Mouse (Mus musculus) lung, embryonic 14.5 days (tissue): Measurements from ENCODE around the gene Cox4i1. TPM values are rescaled to one million over a fixed set of nuclear protein-coding genes. Genes with fewer than 3 reads are reported as not detected.
A peak's percentile ranks its signal among the peaks of the same experiment; 100 is the strongest.

Experiments used
- ATAC-seq: fragments of 200-750 bp; cut with Nextera tagmentation; 2 replicates; pipeline ENCODE4 v1.8.0; 2017; ENCODE audit warnings: mild to moderate bottlenecking, moderate TSS enrichment, moderate library complexity; ENCODE audit not compliant: insufficient read depth
- DNase-seq: peaks from one replicate; pipeline ENCODE4 v3.0.0-alpha.2; 2015
- H3K27ac ChIP-seq: fragments of 300-500 bp; sonication (generic); 2 replicates; pipeline ENCODE4 v1.5.1; 2014; ENCODE audit warnings: low read depth, mild to moderate bottlenecking, moderate library complexity
- H3K27me3 ChIP-seq: fragments of 300-500 bp; sonication (generic); 2 replicates; pipeline ENCODE4 v1.6.1; 2014; ENCODE audit warnings: low read length, control low read depth; ENCODE audit not compliant: insufficient read depth
- H3K36me3 ChIP-seq: fragments of 300-500 bp; sonication (generic); 2 replicates; pipeline ENCODE4 v1.6.1; 2014; ENCODE audit warnings: control low read depth; ENCODE audit not compliant: insufficient read depth
- H3K4me1 ChIP-seq: fragments of 300-500 bp; sonication (generic); 2 replicates; pipeline ENCODE4 v1.6.1; 2014; ENCODE audit warnings: antibody characterized with exemption, control low read depth; ENCODE audit not compliant: insufficient read depth
- H3K4me2 ChIP-seq: fragments of 300-500 bp; sonication (generic); 2 replicates; pipeline ENCODE4 v1.6.1; 2014; ENCODE audit warnings: mild to moderate bottlenecking
- H3K4me3 ChIP-seq: fragments of 300-500 bp; sonication (generic); 2 replicates; pipeline ENCODE4 v1.5.1; 2014; ENCODE audit warnings: low read depth, low read length
- H3K9ac ChIP-seq: fragments of 300-500 bp; sonication (generic); 2 replicates; pipeline ENCODE4 v1.6.1; 2014
- H3K9me3 ChIP-seq: fragments of 300-500 bp; sonication (generic); 2 replicates; pipeline ENCODE4 v1.6.1; 2016; ENCODE audit warnings: low read depth, low read length, control low read depth
- CTCF ChIP-seq: IDR thresholded peaks from 2 replicates; pipeline ENCODE4 v1.5.1; 2016; ENCODE audit warnings: antibody characterized with exemption, low read depth
- WGBS: fragments of 180-500 bp; shearing (Covaris S2); extraction: QIAGEN DNeasy Blood & Tissue Kit; methylation state at CpG from one replicate; pipeline ENCODE4 v1.1.7; 2014; 5-methylcytosine and 5-hydroxymethylcytosine counted together
- polyA plus RNA-seq: library from polyadenylated mRNA; unstranded; fragments of >200 nt; fragmentation: Nextera tagmentation; extraction: Ambion mirVana; gene quantifications from 2 replicates; pipeline ENCODE4 v1.2.1, GENCODE M21; 2014

The Cox4i1 gene
- 941 and 956 TPM in 2 replicates for polyA plus RNA-seq

- peak within 1 kb of the TSS; percentile 97 for H3K4me3 ChIP-seq
- under 1% methylated on average over 105 of the region's 105 CpGs for WGBS
- H3K9ac ChIP-seq: peak within 1 kb of the TSS; percentile 96
- peak; percentile 96 for DNase-seq
- H3K4me1 ChIP-seq: peaks cover 15% of the 10 kb centered on the region; the same call in 1 of the 2 replicates
- peaks cover 35% of the 10 kb centered on the region for H3K36me3 ChIP-seq
- no peaks in the 10 kb centered on the region for H3K9me3 ChIP-seq
- TF ChIP-seq CTCF: no peak; the same call in 1 of the 2 replicates
- no peaks in the 10 kb centered on the region for H3K27me3 ChIP-seq
- peak; percentile 94 for ATAC-seq
- peak within 1 kb of the TSS; percentile 87 for H3K27ac ChIP-seq
- peak within 1 kb of the TSS; percentile 94 for H3K4me2 ChIP-seq
Observed at GRCm38 (mm10) chr8:120667561-120668373, at the start of gene Cox4i1, which contains the start of gene Gm27021. TSS of gene Cox4i1 (plus strand) at chr8:120668222. TSS of gene Gm27021 (minus strand) at chr8:120668079.

GRCm38 (mm10) chr8:120619235-120620180 lies 48.5 kb upstream of the Cox4i1 start:
- Histone ChIP-seq H3K27me3 (no peaks in the 10 kb centered on the region), H3K9me3 (no peaks in the 10 kb centered on the region), H3K36me3 (no peaks in the 10 kb centered on the region), H3K4me1 (peaks cover 3% of the 10 kb centered on the region; the same call in 1 of the 2 replicates), H3K4me2 (no peak overlapping the region), H3K9ac (no peak overlapping the region), H3K4me3 (no peak overlapping the region), H3K27ac (no peak overlapping the region)
- ATAC-seq (no peak), DNase-seq (no peak)
- no peak for TF ChIP-seq CTCF
- WGBS: 67% methylated on average over 11 of the region's 11 CpGs

GRCm38 (mm10) chr8:120620441-120620840 lies 47.6 kb upstream of the Cox4i1 start:
- TF ChIP-seq CTCF: no peak
- Histone ChIP-seq H3K4me2 (no peak overlapping the region), H3K27ac (no peak overlapping the region), H3K36me3 (no peaks in the 10 kb centered on the region), H3K4me1 (peaks cover 3% of the 10 kb centered on the region; the same call in 1 of the 2 replicates), H3K9me3 (no peaks in the 10 kb centered on the region), H3K4me3 (no peak overlapping the region), H3K27me3 (no peaks in the 10 kb centered on the region), H3K9ac (peak overlapping the region; percentile 18; the same call in 1 of the 2 replicates)
- WGBS: 28% methylated on average over 7 of the region's 7 CpGs
- DNase-seq: no peak
- ATAC-seq: no peak

GRCm38 (mm10) chr8:120622161-120622560 lies 45.9 kb upstream of the Cox4i1 start:
- Histone ChIP-seq H3K4me2 (no peak overlapping the region), H3K27me3 (no peaks in the 10 kb centered on the region), H3K27ac (no peak overlapping the region), H3K36me3 (no peaks in the 10 kb centered on the region), H3K4me1 (peaks cover 3% of the 10 kb centered on the region; the same call in 1 of the 2 replicates), H3K9ac (no peak overlapping the region), H3K9me3 (no peaks in the 10 kb centered on the region), H3K4me3 (no peak overlapping the region)
- ATAC-seq: no peak
- WGBS: 64% methylated on average over 14 of the region's 14 CpGs
- TF ChIP-seq CTCF: no peak
- no peak for DNase-seq

GRCm38 (mm10) chr8:120623608-120624007 lies 44.4 kb upstream of the Cox4i1 start:
- no peak overlapping the region for H3K9ac ChIP-seq

GRCm38 (mm10) chr8:120626461-120626860 lies 41.6 kb upstream of the Cox4i1 start:
- H3K27me3 ChIP-seq: no peaks in the 10 kb centered on the region

More at GRCm38 (mm10) chr8:120623608-120624007, 44.4 kb upstream of the Cox4i1 start:
- no peak overlapping the region for H3K4me2 ChIP-seq
- H3K9me3 ChIP-seq: no peaks in the 10 kb centered on the region
- H3K36me3 ChIP-seq: no peaks in the 10 kb centered on the region
- no peak for TF ChIP-seq CTCF
- H3K27me3 ChIP-seq: no peaks in the 10 kb centered on the region
- H3K4me3 ChIP-seq: no peak overlapping the region
- WGBS: 38% methylated on average over 2 of the region's 2 CpGs
- DNase-seq: no peak
- ATAC-seq: no peak
- H3K27ac ChIP-seq: no peak overlapping the region
- peaks cover 3% of the 10 kb centered on the region; the same call in 1 of the 2 replicates for H3K4me1 ChIP-seq

More at GRCm38 (mm10) chr8:120626461-120626860, 41.6 kb upstream of the Cox4i1 start:
- no peaks in the 10 kb centered on the region for H3K36me3 ChIP-seq
- 0 out of 2 replicates have a peak, but pooled peaks cover 3% of the 10 kb centered on the region for H3K4me1 ChIP-seq
- DNase-seq (no peak), ATAC-seq (no peak)
- WGBS: 54% methylated on average over 11 of the region's 11 CpGs
- no peak overlapping the region for H3K4me2 ChIP-seq
- H3K9ac ChIP-seq: no peak overlapping the region
- no peak overlapping the region for H3K4me3 ChIP-seq
- no peak overlapping the region for H3K27ac ChIP-seq
- no peaks in the 10 kb centered on the region for H3K9me3 ChIP-seq
- no peak for TF ChIP-seq CTCF
